Mouse (Mus musculus) colon, adult 2 months (tissue): Measurements from ENCODE around the gene Nfkbiz. TPM values are rescaled to one million over a fixed set of nuclear protein-coding genes. Genes with fewer than 3 reads are reported as not detected.

Experiments used
- polyA plus RNA-seq: library from polyadenylated mRNA; depleted of rRNA; stranded (reverse); fragments of >200 nt; gene quantifications from 2 replicates; pipeline ENCODE4 v1.2.3, GENCODE M21; 2012; rRNA removed

Nfkbiz gene
- polyA plus RNA-seq, result 27.5 and 29.9 TPM in 2 replicates

GRCm38 (mm10) chr16:55838510-55839474 is at the start of gene Nfkbiz:
TSS of gene Nfkbiz (minus strand) at chr16:55838899.

Other genes with a start within 250 kb of the Nfkbiz start
- 0.23 and 0.27 TPM in 2 replicates for gene Nxpe3, start 56.4 kb upstream of the Nfkbiz start, polyA plus RNA-seq
- 0.34 and 0.43 TPM in 2 replicates for gene Cep97, start 96.0 kb upstream of the Nfkbiz start, polyA plus RNA-seq
- gene Rpl24, start 127.4 kb upstream of the Nfkbiz start, polyA plus RNA-seq, result 39.1 and 104 TPM in 2 replicates
- gene Zbtb11, start 135.0 kb upstream of the Nfkbiz start, polyA plus RNA-seq, result 3.0 and 4.0 TPM in 2 replicates
- 5.0 and 6.1 TPM in 2 replicates for gene Pcnp, start 190.8 kb upstream of the Nfkbiz start, polyA plus RNA-seq
- 3.4 and 3.5 TPM in 2 replicates for gene Trmt10c, start 198.9 kb upstream of the Nfkbiz start, polyA plus RNA-seq
- gene Senp7, start 209.4 kb upstream of the Nfkbiz start, polyA plus RNA-seq, result 1.1 and 1.2 TPM in 2 replicates